Mouse (Mus musculus): ENCODE data around the gene Ankrd13a. TPM values are rescaled to one million over a fixed set of nuclear protein-coding genes. Genes with fewer than 3 reads are reported as not detected.

Gene Ankrd13a
- polyA plus RNA-seq, 1 experiment from 2014 or later, result 144 TPM

DNA sequence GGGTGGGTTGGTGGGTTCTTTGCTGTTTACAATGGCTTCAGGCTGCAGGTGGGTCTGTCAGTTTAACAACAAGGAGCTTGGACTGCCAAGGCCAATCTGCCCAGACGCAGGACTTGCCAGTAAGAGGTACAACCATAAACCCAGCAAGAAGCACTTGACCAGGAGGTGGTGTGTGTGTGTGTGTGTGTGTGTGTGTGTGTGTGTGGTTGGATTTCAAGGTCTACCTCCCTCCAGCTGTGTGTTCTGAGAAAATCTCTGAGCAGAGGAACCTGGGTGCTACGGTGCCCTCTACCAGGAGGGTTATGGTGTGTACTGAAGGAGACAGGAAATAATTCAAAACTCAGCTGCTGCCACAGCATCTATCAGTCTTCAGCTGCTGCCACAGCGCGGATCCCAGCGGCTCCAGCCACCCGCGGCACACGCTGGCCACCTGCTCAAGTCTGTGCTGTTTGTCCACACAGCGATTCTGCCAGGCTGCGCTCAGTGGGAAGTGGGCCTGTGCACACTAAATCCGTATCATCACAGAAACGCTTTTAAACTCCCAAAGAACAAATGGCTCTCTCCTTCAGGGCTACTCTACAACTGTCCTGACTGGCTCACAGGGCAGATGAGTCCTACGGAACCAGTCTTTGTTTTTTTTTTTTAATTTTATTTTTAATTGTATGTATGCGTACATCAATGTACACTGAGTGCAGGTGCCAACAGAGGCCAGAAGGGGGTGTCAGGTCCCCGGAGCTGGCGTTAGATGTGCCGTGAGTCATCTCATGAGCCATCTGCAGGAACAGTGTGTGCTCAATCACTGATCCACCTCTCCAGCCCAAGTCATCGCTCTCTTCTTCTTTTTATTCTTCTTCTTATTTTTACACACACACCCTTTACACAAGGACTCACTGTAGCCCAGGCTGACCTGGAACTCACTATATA is 9.4 kb upstream of the Ankrd13a start:
- CTCF ChIA-PET, result interaction anchor here (0.9 kb wide), 1 partner anchor 10 kb away, joined by 3 read pairs; no protein-coding TSS in a partner anchor
- in situ Hi-C loops (cut with MboI; ENCODE audit: low pct_unique_long_range_greater_than_20kb), result no loop called here
- no peak for DNase-seq (ENCODE audit: low read depth, low spot score)

DNA sequence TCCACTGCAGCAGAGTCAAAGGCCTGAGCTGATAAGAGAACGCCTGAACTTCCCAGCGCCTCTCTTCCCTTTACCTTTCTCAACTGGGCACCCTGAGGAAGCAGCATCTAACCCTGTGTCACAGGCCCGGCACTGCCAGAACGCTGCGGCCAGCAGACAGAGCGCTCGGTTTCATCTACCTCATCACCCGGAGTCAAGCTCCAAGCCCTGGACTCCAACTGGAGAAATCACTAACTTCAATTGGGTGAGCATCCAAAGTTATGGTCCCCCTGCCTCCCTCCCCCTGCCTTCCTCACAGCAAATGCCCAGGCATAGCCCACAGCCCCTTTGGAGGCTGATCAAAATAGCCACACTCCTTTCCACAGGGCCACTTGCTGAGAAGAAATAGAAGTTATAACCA is 7.8 kb upstream of the Ankrd13a start:
- TF ChIP-seq CTCF (IDR thresholded peaks at IDR 0.05), result no peak
- DNase-seq (ENCODE audit: low read depth, low spot score), result no peak
- in situ Hi-C loops (cut with MboI; ENCODE audit: low pct_unique_long_range_greater_than_20kb), result no loop called here
- no peak for ATAC-seq
- CTCF ChIA-PET, result interaction anchor here (0.6 kb wide), 1 partner anchor 29 kb away, joined by 3 read pairs; no protein-coding TSS in a partner anchor
- no peaks in the 10 kb centered on the region for H3K27me3 ChIP-seq
- POLR2A ChIA-PET, result no interaction called here

More for the DNA sequence above, 9.4 kb upstream of the Ankrd13a start:
- no peak for ATAC-seq
- POLR2A ChIA-PET, result interaction anchor here (0.6 to 0.7 kb wide), 2 partner anchors 45 to 913 kb away, joined by 3 to 5 read pairs; no protein-coding TSS in a partner anchor
- no peak for TF ChIP-seq CTCF (IDR thresholded peaks at IDR 0.05)
- no peaks in the 10 kb centered on the region for H3K27me3 ChIP-seq

DNA sequence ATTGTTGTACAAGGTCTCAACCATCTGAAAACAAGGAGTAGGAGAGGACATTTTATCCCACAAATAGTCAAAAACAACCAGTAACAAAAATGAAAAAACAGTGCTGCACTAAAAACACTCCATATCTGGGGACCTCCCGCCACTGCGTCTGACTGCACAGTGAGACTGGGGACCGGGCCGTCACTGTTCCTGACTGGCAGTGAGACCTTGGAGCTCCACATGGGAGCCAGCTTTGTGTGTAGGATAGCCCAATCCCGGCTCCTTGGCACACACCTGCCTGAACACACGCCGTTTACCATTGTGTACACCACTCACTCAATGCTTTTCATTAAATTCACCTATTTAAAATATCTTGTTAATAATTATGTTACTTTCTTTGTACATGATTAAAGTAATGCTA is 7.3 kb upstream of the Ankrd13a start:
- DNase-seq (ENCODE audit: low read depth, low spot score), result no peak
- no peak for ATAC-seq
- CTCF ChIA-PET, result interaction anchor here (0.6 kb wide), 1 partner anchor 28 kb away, joined by 3 read pairs; no protein-coding TSS in a partner anchor

DNA sequence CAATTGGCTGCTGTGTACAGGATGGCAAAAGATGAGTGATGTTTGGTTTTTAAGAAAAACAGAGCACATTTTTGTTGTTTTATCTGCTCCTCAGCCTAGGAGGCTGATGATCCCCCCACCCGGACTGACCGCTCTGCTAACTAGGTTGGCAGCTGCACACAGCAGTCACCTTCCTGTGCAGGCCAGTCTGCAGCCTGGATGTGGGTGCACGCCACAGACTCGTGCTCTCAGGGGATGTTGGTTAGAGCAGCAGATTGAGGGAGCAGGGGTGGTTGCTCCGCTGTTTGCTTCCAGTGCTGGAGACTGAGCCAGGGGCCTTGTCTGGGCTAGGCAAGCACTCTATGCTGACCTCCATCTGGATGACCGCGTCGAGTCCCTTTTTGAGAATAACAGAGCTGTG is 4.7 kb upstream of the Ankrd13a start:
- DNase-seq (ENCODE audit: low read depth, low spot score) (no peak), ATAC-seq (no peak)
- CTCF ChIA-PET, result no interaction called here
- no peaks in the 10 kb centered on the region for H3K27me3 ChIP-seq
- in situ Hi-C loops (cut with MboI; ENCODE audit: low pct_unique_long_range_greater_than_20kb), result no loop called here
- POLR2A ChIA-PET, result no interaction called here
- TF ChIP-seq CTCF (IDR thresholded peaks at IDR 0.05), result no peak

More for the DNA sequence above, 7.3 kb upstream of the Ankrd13a start:
- in situ Hi-C loops (cut with MboI; ENCODE audit: low pct_unique_long_range_greater_than_20kb), result no loop called here
- H3K27me3 ChIP-seq, result no peaks in the 10 kb centered on the region
- TF ChIP-seq CTCF (IDR thresholded peaks at IDR 0.05), result no peak
- POLR2A ChIA-PET, result no interaction called here

DNA sequence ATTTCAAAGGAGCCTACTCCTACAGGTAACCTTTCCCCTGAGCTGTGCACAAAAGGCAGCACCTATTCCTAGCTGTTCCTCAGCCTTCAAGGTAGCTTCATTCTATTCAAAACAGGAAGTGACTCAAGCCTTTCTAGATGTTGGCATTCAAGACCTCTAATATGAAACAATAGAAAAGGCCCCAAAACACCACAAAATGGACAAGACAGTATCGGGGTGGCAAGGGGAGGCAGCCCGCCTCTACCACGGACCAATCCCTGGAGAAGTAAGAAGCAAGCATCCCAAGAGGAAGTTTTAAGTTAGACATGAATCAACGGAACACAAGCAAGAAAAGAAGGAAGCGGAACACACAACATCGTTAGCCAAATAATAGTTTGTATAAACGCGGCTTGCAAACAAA is 2.7 kb upstream of the Ankrd13a start:
- CTCF ChIA-PET, result no interaction called here
- no peak for ATAC-seq
- no peaks in the 10 kb centered on the region for H3K27me3 ChIP-seq
- no peak for DNase-seq (ENCODE audit: low read depth, low spot score)
- in situ Hi-C loops (cut with MboI; ENCODE audit: low pct_unique_long_range_greater_than_20kb), result no loop called here
- POLR2A ChIA-PET, result no interaction called here
- TF ChIP-seq CTCF (IDR thresholded peaks at IDR 0.05), result no peak

DNA sequence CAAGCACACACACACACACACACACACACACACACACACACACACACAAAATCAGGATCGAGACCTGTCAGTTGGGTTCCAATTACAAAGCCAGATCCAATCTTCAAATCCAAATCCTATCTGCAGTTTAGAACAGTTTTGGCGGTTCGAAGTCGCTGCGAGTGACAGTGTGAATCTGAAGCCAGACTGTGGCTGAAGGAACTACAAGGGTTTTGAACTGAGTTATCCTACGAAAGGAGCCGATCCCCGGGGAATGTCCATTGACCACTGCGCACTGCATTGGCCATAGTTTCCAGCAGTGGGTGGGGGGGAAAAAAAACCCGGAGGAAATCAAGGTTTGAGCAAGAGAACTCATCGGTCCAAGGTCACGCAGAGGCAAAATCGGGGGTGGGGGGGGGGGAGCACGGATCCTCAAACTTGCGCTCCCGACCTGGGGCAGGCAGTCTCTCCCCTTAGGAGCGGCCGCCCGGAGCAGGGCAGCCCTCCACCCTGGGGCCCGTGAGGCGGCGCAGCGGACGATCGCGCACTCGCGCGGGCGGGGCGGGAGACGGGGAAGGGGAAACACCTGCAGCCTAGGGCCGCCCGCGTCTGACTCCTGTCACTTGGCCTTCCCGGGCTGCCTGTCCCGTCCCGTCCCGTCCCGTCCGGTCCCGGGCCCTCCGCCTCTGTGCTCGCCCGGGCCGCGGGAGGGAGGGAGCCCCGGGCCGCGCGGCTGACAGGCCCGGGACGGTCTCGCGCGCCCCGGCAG is 1.8 kb upstream of the Ankrd13a start:
- ChIA-PET CTCF (no interaction called here), POLR2A (interaction anchor here (0.6 to 1.4 kb wide), 2 partner anchors 28 to 53 kb away, joined by 3 to 5 read pairs; no protein-coding TSS in a partner anchor)
- no peaks in the 10 kb centered on the region for H3K27me3 ChIP-seq
- no peak for TF ChIP-seq CTCF (IDR thresholded peaks at IDR 0.05)
- ATAC-seq (peak; percentile 19), DNase-seq (ENCODE audit: low read depth, low spot score) (no peak)
- in situ Hi-C loops (cut with MboI; ENCODE audit: low pct_unique_long_range_greater_than_20kb), result no loop called here

DNA sequence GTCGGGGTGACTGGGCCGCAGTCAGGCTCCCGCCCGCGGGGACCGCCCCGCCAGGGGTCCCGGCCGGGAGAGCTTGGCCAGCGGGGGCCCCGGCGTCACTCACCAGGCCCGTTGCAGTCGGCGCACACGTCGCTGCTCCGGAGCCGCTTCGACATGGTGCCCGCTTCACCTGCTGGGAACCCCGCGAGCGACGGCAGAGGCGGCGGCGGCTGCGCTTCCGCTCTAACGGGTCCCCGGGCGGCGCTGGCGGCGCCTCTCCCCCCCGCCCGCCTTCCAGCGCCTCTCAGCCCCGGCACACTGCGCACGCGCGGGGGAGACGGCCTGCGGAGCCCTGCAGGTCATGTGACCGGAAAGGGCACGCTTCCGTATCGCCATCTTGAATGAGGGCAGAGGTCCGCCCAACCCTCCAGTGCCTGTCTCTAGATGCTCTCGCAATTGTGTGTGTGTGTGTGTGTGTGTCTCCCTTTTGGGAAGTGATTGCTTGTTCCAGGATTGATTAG is 1.2 kb upstream of the Ankrd13a start:
- no peaks in the 10 kb centered on the region for H3K27me3 ChIP-seq
- TF ChIP-seq CTCF (IDR thresholded peaks at IDR 0.05), result no peak
- ChIA-PET CTCF (no interaction called here), POLR2A (interaction anchor here (0.6 to 1.4 kb wide), 5 partner anchors 28 to 384 kb away, joined by 3 to 5 read pairs (median 3); partner anchors contain the start of gene Oasl1)
- in situ Hi-C loops (cut with MboI; ENCODE audit: low pct_unique_long_range_greater_than_20kb), result no loop called here
- DNase-seq (ENCODE audit: low read depth, low spot score), result peak; percentile 82
- peak; percentile 52 for ATAC-seq

DNA sequence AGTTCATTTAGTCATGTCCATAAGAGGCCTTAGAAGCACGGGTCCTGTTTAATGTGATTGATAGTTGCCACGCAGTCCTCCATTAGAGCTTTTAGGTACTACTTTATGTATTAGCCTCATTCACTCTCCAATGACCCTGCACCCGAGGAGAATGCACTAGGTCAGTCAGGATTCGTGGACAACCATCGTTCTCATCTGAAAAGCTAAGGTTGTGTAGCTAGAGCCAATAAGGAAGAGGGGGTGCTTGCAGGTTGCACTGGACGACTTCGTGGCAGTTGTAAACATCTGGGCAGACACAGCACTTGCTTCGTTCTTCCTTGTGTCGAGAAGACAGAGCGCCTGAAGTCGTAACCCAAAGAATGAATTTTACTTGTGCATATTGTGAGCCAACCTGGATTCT is 697 bp upstream of the Ankrd13a start:
- DNase-seq (ENCODE audit: low read depth, low spot score) (no peak), ATAC-seq (no peak)
- POLR2A ChIA-PET, result interaction anchor here (0.6 to 1.4 kb wide), 6 partner anchors 9 to 383 kb away, joined by 3 to 5 read pairs (median 3); partner anchors contain the start of gene Oasl1
- no peaks in the 10 kb centered on the region for H3K27me3 ChIP-seq
- in situ Hi-C loops (cut with MboI; ENCODE audit: low pct_unique_long_range_greater_than_20kb), result no loop called here
- no peak for TF ChIP-seq CTCF (IDR thresholded peaks at IDR 0.05)
- CTCF ChIA-PET, result interaction anchor here (1.1 kb wide), 1 partner anchor 11 kb away, joined by 3 read pairs; no protein-coding TSS in a partner anchor

DNA sequence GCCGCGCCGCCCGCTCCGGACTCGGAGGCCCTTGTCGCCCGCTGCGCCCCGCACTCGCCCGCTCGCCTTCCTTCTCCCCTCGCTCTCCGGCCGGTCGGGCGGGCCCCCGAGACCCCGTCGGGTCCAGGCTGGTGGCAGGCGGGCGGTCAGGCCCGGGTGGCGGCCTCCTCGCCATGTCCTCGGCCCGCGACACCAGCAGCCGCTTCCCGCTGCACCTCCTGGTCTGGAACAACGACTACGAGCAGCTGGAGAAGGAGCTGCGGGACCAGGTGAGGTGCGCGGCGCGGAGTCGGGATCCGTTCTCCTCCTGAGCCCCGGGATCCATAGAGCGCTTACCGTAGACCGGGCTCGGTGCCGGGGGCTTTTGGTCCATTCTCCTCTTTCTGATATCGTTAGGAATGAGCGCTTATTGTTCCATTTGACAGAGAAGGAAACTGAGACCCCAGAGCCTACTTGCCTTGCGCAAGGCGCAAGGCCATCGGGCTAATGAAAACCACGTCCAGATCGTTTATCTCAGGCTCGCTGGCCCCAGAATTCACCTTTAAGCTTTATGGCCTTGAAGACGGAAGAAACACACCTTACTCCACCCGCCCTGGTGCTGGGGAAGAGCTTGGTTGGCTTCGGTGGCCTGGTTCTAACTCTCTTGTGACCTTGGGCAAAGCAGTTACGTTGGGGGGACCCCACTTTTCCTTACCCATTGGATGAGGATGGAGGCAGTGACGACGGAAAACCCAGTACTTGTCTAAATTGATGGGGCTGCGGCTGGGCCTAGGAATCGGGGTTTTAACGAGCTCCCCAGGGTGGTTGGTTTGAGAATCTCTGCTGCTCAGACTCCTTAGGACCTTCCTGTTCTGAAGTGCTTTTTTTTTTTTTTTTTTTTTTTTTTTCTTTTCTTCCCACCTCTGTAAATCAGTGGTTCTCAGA is 841 bp downstream of the Ankrd13a start, which contains the start of gene Git2:
Git2 (minus strand) TSS at position 462 of the 924 bp plus-strand sequence.
- DNase-seq (ENCODE audit: low read depth, low spot score) (no peak), ATAC-seq (no peak)
- POLR2A ChIA-PET, result interaction anchor here (0.5 to 1.2 kb wide), 4 partner anchors 58 to 517 kb away, joined by 3 to 5 read pairs (median 4); no protein-coding TSS in a partner anchor
- no peaks in the 10 kb centered on the region for H3K27me3 ChIP-seq
- CTCF ChIA-PET, result interaction anchor here (0.7 to 1.2 kb wide), 3 partner anchors 13 to 21 kb away, joined by 3 to 4 read pairs (median 3); no protein-coding TSS in a partner anchor
- TF ChIP-seq CTCF (IDR thresholded peaks at IDR 0.05), result no peak
- in situ Hi-C loops (cut with MboI; ENCODE audit: low pct_unique_long_range_greater_than_20kb), result no loop called here

All from Patski (cell line).